Mouse (Mus musculus) frontal cortex, postnatal 36 days (tissue): ENCODE measurements around the gene Wfdc1.

Source experiments
- DNase-seq, 2 experiments: peaks; one replicate each; pipeline ENCODE4 v3.0.0; 2022; ENCODE audit warnings: low spot score in 2 of 2

The Wfdc1 gene

GRCm38 (mm10) chr8:119638261-119638660 is 27.9 kb upstream of the Wfdc1 start:
- DNase-seq, result no peak

- no peak for DNase-seq
Measured at GRCm38 (mm10) chr8:119639798-119640197, 26.4 kb upstream of the Wfdc1 start.

- DNase-seq, result no peak
Measured at GRCm38 (mm10) chr8:119641058-119641457, 25.1 kb upstream of the Wfdc1 start.

GRCm38 (mm10) chr8:119642960-119643359 is 23.2 kb upstream of the Wfdc1 start:
- no peak for DNase-seq

GRCm38 (mm10) chr8:119644429-119644960 is 21.7 kb upstream of the Wfdc1 start:
- no peak for DNase-seq

GRCm38 (mm10) chr8:119644981-119645597 is 21.1 kb upstream of the Wfdc1 start:
- DNase-seq, result no peak

GRCm38 (mm10) chr8:119646197-119646596 is 20.0 kb upstream of the Wfdc1 start:
- DNase-seq, result no peak

- DNase-seq, result no peak
Measured at GRCm38 (mm10) chr8:119646846-119647245, 19.3 kb upstream of the Wfdc1 start.

- no peak for DNase-seq
Measured at GRCm38 (mm10) chr8:119651324-119651723, 14.8 kb upstream of the Wfdc1 start.

GRCm38 (mm10) chr8:119656709-119657464 is 9.3 kb upstream of the Wfdc1 start:
- no peak for DNase-seq

- peak in 1 of 2 experiments; percentile 22 for DNase-seq
Measured at GRCm38 (mm10) chr8:119661081-119661480, 5.1 kb upstream of the Wfdc1 start.

GRCm38 (mm10) chr8:119661892-119662291 is 4.3 kb upstream of the Wfdc1 start:
- no peak for DNase-seq

GRCm38 (mm10) chr8:119663440-119663839 is 2.7 kb upstream of the Wfdc1 start:
- DNase-seq, result no peak

GRCm38 (mm10) chr8:119665270-119665669 is 895 bp upstream of the Wfdc1 start:
- DNase-seq, result no peak

GRCm38 (mm10) chr8:119668447-119668846 is 2.3 kb downstream of the Wfdc1 start:
- no peak for DNase-seq

GRCm38 (mm10) chr8:119669284-119669683 is 3.1 kb downstream of the Wfdc1 start:
- DNase-seq, result no peak

- no peak for DNase-seq
Measured at GRCm38 (mm10) chr8:119670419-119671091, 4.4 kb downstream of the Wfdc1 start.

GRCm38 (mm10) chr8:119673976-119674555 is 7.9 kb downstream of the Wfdc1 start:
- no peak for DNase-seq

GRCm38 (mm10) chr8:119675457-119675856 is 9.3 kb downstream of the Wfdc1 start:
- no peak for DNase-seq

- peak; percentile 89 to 94 for DNase-seq
Measured at GRCm38 (mm10) chr8:119676389-119676788, 10.2 kb downstream of the Wfdc1 start.

- DNase-seq, result no peak
Measured at GRCm38 (mm10) chr8:119678138-119678843, 12.1 kb downstream of the Wfdc1 start.

- no peak for DNase-seq
Measured at GRCm38 (mm10) chr8:119679184-119679583, 13.0 kb downstream of the Wfdc1 start.
